Mouse (Mus musculus) cortical plate, adult 2 months (tissue): Measurements from ENCODE around the gene Idh3g.

Experiments used
- CTCF ChIP-seq: fragments of 200-500 bp; IDR thresholded peaks from 2 replicates; pipeline ENCODE4 v1.5.1; 2011; ENCODE audit warnings: mild to moderate bottlenecking, control low read depth, low read length; ENCODE audit not compliant: insufficient read depth; ENCODE audit errors: extremely low read depth
- POLR2A ChIP-seq: fragments of 200-500 bp; IDR thresholded peaks from 2 replicates; pipeline ENCODE4 v1.6.1; 2011; ENCODE audit warnings: mild to moderate bottlenecking, low read length, control low read depth; ENCODE audit not compliant: insufficient read depth; ENCODE audit errors: extremely low read depth

- no peak for TF ChIP-seq CTCF
- no peak for TF ChIP-seq POLR2A
These were observed 6.8 kb upstream of the Idh3g start for GRCm38 (mm10) chrX:73793505-73793904.
